Mouse (Mus musculus) thymus, postnatal 25 days (tissue): ENCODE measurements around the gene Crlf1.
"Not testable (repeated sequence)": the region's sequence is repeated elsewhere in the genome, so short reads cannot be mapped to it uniquely, and the experiment has no call there.

Experiments
- DNase-seq: peaks from one replicate; pipeline ENCODE4 v3.0.0; 2022

The Crlf1 gene

GRCm38 (mm10) chr8:70500386-70501301, 7.7 kb downstream of the Crlf1 start:
- DNase-seq: no peak

GRCm38 (mm10) chr8:70501820-70502529, 9.0 kb downstream of the Crlf1 start:
- no peak for DNase-seq

GRCm38 (mm10) chr8:70502540-70502939, 9.6 kb downstream of the Crlf1 start:
- no peak for DNase-seq

GRCm38 (mm10) chr8:70503062-70503750, 10.2 kb downstream of the Crlf1 start:
- DNase-seq: peak; percentile 64

GRCm38 (mm10) chr8:70504291-70504716, 11.3 kb downstream of the Crlf1 start:
- no peak for DNase-seq

- peak; percentile 85 for DNase-seq
Observed at GRCm38 (mm10) chr8:70504851-70505250, 11.9 kb downstream of the Crlf1 start.

- no peak for DNase-seq
Observed at GRCm38 (mm10) chr8:70505698-70506327, 12.9 kb downstream of the Crlf1 start.

- peak; percentile 95 for DNase-seq
Observed at GRCm38 (mm10) chr8:70506328-70507026, 13.5 kb downstream of the Crlf1 start, which contains the start of gene Rex1bd. Gene Rex1bd, minus strand, starts transcription at chr8:70506752.

GRCm38 (mm10) chr8:70507027-70507393, 14.1 kb downstream of the Crlf1 start:
- DNase-seq: no peak

GRCm38 (mm10) chr8:70509281-70509952, 16.5 kb downstream of the Crlf1 start:
- no peak for DNase-seq

- peak; percentile 98 for DNase-seq
Observed at GRCm38 (mm10) chr8:70510228-70510915, 17.4 kb downstream of the Crlf1 start, which contains the start of gene Uba52. Gene Uba52, minus strand, starts transcription at chr8:70510801.

GRCm38 (mm10) chr8:70511174-70511573, 18.2 kb downstream of the Crlf1 start:
- not testable (repeated sequence) for DNase-seq

GRCm38 (mm10) chr8:70511770-70512169, 18.8 kb downstream of the Crlf1 start:
- DNase-seq: no peak

- no peak for DNase-seq
Observed at GRCm38 (mm10) chr8:70512253-70512903, 19.4 kb downstream of the Crlf1 start.

GRCm38 (mm10) chr8:70513441-70513840, 20.5 kb downstream of the Crlf1 start:
- DNase-seq: no peak

- DNase-seq: no peak
Observed at GRCm38 (mm10) chr8:70517940-70518643, 25.1 kb downstream of the Crlf1 start.

- no peak for DNase-seq
Observed at GRCm38 (mm10) chr8:70519043-70519442, 26.1 kb downstream of the Crlf1 start.

GRCm38 (mm10) chr8:70519606-70520005, 26.6 kb downstream of the Crlf1 start:
- DNase-seq: no peak

GRCm38 (mm10) chr8:70522592-70523403, 29.8 kb downstream of the Crlf1 start:
- peak; percentile 98 for DNase-seq
